Mouse (Mus musculus) midbrain, postnatal 0 days (tissue): ENCODE measurements at regions not wholly inside any gene's neighbourhood (a gene's known extent, or its start where the extent isn't known, plus 50 kb on each side); places are given as distances from the start of the nearest gene placed in this dataset.

Source experiments
- ATAC-seq: fragments of 200-750 bp; cut with Nextera tagmentation; 2 replicates; pipeline ENCODE4 v1.8.0; 2017; ENCODE audit warnings: moderate number of reproducible peaks, mild to moderate bottlenecking, moderate TSS enrichment, moderate library complexity; ENCODE audit not compliant: low FRiP score
- DNase-seq: peaks from one replicate; pipeline ENCODE4 v3.0.0-alpha.2; 2015; ENCODE audit warnings: low spot score
- H3K27ac ChIP-seq: fragments of 300-500 bp; sonication (generic); 2 replicates; pipeline ENCODE4 v1.5.1; 2014; ENCODE audit warnings: low read depth, mild to moderate bottlenecking, low read length, mixed read lengths
- H3K27me3 ChIP-seq: fragments of 300-500 bp; sonication (generic); 2 replicates; pipeline ENCODE4 v1.6.1; 2014; ENCODE audit warnings: low read length, control low read depth, mixed read lengths; ENCODE audit not compliant: insufficient read depth
- H3K36me3 ChIP-seq: fragments of 300-500 bp; sonication (generic); 2 replicates; pipeline ENCODE4 v1.6.1; 2014; ENCODE audit warnings: low read length, control low read depth, mixed read lengths; ENCODE audit not compliant: insufficient read depth
- H3K4me1 ChIP-seq: fragments of 300-500 bp; sonication (generic); 2 replicates; pipeline ENCODE4 v1.6.1; 2014; ENCODE audit warnings: mild to moderate bottlenecking, control low read depth, antibody characterized with exemption, low read length, mixed read lengths; ENCODE audit not compliant: insufficient read depth
- H3K4me2 ChIP-seq: fragments of 300-500 bp; sonication (generic); 2 replicates; pipeline ENCODE4 v1.6.1; 2014; ENCODE audit warnings: low read depth, mild to moderate bottlenecking, low read length, mixed read lengths; ENCODE audit not compliant: poor library complexity, severe bottlenecking
- H3K4me3 ChIP-seq: fragments of 300-500 bp; sonication (generic); 2 replicates; pipeline ENCODE4 v1.5.1; 2014; ENCODE audit warnings: low read depth, mild to moderate bottlenecking, low read length, moderate library complexity
- H3K9ac ChIP-seq: fragments of 300-500 bp; sonication (generic); replicated peaks from 2 replicates; pipeline ENCODE4 v1.6.1; 2014; ENCODE audit warnings: mild to moderate bottlenecking, low read length, moderate library complexity, mixed read lengths; ENCODE audit not compliant: poor library complexity, severe bottlenecking
- H3K9me3 ChIP-seq: fragments of 300-500 bp; sonication (generic); 2 replicates; pipeline ENCODE4 v1.6.1; 2016; ENCODE audit warnings: low read length, control low read depth
- CTCF ChIP-seq: IDR thresholded peaks from 2 replicates; pipeline ENCODE4 v1.5.1; 2016; ENCODE audit warnings: antibody characterized with exemption, mild to moderate bottlenecking
- WGBS: fragments of 180-500 bp; shearing (Covaris S2); extraction: QIAGEN DNeasy Blood & Tissue Kit; methylation state at CpG from one replicate; pipeline ENCODE4 v1.1.7; 2014; 5-methylcytosine and 5-hydroxymethylcytosine counted together

GRCm38 (mm10) chr5:57316016-57316415, 401.8 kb upstream of the Pcdh7 start:
- Histone ChIP-seq H3K36me3 (no peaks in the 10 kb centered on the region), H3K27me3 (no peaks in the 10 kb centered on the region), H3K4me1 (no peaks in the 10 kb centered on the region), H3K27ac (no peak overlapping the region), H3K9ac (no peak overlapping the region), H3K9me3 (no peaks in the 10 kb centered on the region), H3K4me3 (no peak overlapping the region), H3K4me2 (no peak overlapping the region)
- DNase-seq (peak; percentile 44), ATAC-seq (no peak)
- no peak for TF ChIP-seq CTCF

GRCm38 (mm10) chr5:57320028-57320427, 397.7 kb upstream of the Pcdh7 start:
- ATAC-seq (no peak), DNase-seq (no peak)
- WGBS = 72% methylated on average over 2 of the region's 2 CpGs
- H3K27ac ChIP-seq = no peak overlapping the region
- no peaks in the 10 kb centered on the region for H3K4me1 ChIP-seq
- no peaks in the 10 kb centered on the region for H3K27me3 ChIP-seq
- no peak overlapping the region for H3K4me3 ChIP-seq
- no peaks in the 10 kb centered on the region for H3K36me3 ChIP-seq
- H3K9ac ChIP-seq = no peak overlapping the region
- no peaks in the 10 kb centered on the region for H3K9me3 ChIP-seq
- H3K4me2 ChIP-seq = no peak overlapping the region
- TF ChIP-seq CTCF = no peak

GRCm38 (mm10) chr5:57335624-57336023, 382.1 kb upstream of the Pcdh7 start:
- no peak overlapping the region for H3K27ac ChIP-seq
- no peak for DNase-seq

More at GRCm38 (mm10) chr5:57335624-57336023, 382.1 kb upstream of the Pcdh7 start:
- no peaks in the 10 kb centered on the region for H3K27me3 ChIP-seq
- H3K4me2 ChIP-seq = no peak overlapping the region
- 100% methylated on average over 1 of the region's 1 CpGs for WGBS
- no peak for TF ChIP-seq CTCF
- no peak overlapping the region for H3K9ac ChIP-seq
- H3K4me3 ChIP-seq = no peak overlapping the region
- no peaks in the 10 kb centered on the region for H3K36me3 ChIP-seq
- no peaks in the 10 kb centered on the region for H3K9me3 ChIP-seq
- no peaks in the 10 kb centered on the region for H3K4me1 ChIP-seq
- ATAC-seq = no peak
